Mouse (Mus musculus): Measurements from ENCODE around the gene Cyp1a1.
A peak's percentile ranks its signal among the peaks of the same experiment; 100 is the strongest.
"Not testable (repeated sequence)": the region's sequence is repeated elsewhere in the genome, so short reads cannot be mapped to it uniquely, and the experiment has no call there.

The Cyp1a1 gene

DNA sequence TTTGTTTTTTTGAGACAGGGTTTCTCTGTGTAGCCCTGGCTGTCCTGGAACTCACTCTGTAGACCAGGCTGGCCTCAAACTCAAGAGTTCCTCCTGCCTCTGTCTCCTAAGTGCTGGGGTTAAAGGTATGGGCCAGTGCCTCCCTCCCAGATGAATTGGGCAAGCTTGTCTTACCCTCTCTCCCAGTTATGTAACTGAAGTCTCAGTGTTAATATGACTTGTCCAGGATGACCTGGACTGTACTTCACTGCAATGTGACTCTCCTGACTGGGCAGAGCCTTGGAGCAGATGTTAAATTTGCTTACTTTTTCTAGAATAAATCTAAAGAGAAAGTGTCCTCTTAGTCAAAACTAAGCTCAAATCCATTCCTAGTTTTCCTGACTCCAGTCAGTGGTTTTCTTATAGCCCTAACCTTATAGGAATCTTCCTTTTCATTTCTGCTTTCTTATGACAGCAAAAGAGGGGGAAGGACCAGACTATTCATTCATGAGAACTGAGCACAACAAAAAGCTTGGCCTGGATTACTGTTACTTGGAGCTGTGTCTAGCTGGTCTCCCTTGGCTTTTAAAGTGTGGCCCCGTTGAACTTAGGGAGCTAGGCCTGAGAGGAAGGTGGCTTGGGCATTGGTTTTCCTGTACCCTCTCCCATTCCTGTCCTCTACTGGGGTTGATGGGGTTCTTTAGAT is 10.9 kb downstream of the Cyp1a1 start:
- no peak for DNase-seq (ENCODE audit: low spot score in 2 of 2)

DNA sequence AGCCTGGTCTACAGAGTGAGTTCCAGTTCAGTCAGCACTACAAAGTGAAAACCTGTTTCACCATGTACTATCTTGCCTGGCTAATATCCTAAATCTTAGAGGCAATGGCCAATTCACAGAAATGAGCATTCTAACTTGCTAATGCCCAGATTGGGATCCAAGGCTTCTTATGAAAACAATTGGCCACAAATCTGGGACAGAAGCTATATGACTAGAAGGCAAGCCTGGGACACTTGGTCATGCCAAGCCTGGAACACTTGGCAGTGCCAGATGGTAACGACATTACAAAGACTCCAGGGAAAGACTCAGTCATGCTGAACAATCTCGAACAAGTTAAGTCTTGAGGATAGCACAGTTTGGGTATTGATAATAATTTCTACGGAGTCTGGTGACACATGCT is 18.8 kb downstream of the Cyp1a1 start:
- no peak for DNase-seq (ENCODE audit: low spot score in 2 of 2)

DNA sequence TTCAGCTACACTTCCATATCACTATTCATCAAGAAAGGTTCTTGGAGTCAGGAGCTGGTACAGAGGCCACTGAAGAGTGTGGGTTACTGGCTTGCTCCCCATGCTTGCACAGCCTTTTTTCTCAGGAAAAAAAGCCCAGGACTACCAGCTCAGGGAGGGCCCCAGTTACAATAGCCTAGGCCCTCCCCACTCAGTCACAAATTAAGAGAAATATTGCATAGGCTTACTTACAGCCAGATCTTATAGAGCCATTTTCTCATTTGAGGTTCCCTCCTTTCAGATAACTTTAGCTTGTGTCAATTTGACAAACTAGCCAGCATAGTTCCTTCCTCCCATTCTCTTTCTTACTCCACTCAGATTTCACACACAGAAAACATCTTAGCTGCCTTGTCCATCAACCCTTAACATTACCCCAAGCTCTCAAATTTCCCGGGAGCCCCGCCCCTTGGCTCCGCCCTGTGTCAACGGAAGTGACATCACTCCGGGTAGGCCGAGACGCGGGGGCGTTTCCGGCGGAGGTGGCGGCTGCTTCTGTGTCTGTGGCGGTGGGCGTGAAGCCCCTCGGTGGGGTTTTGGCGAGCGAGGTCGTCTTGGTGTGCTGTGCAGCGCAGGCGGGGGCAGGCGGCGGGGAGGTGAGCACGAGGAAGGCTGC is 20.5 kb downstream of the Cyp1a1 start, which contains the start of gene Edc3:
Edc3 (plus strand) TSS at position 473 of the 652 bp plus-strand sequence.
- peak; percentile 87 to 95 for DNase-seq (ENCODE audit: low spot score in 2 of 2)

DNA sequence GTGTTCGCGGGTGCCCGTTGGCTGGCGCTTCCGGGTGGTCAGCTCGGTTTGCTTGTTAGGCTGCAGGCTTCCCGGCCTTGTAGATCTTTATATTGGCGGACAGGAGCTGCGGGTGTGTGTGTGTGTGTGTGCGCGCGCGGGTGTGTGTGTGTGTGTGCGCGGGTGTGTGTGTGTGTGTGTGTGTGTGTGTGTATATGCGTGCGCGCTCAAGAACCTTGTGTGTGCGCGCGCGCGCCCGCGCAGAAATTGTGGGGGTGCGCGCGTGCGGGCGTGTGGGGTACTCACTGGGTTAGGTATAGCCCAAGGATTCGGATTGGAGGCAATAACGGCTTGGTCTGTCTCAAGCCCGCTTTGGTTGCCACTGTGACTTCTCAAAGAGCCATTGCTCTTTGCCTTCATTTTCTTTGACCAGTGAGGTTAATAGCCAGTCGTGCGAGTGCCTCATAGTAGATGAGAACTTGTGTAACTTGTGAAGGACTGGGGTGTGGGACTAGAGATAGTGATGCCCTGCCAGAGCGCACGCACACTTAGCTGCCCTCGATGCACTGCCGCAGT is 21.1 kb downstream of the Cyp1a1 start:
- DNase-seq (ENCODE audit: low spot score in 2 of 2) = no peak

DNA sequence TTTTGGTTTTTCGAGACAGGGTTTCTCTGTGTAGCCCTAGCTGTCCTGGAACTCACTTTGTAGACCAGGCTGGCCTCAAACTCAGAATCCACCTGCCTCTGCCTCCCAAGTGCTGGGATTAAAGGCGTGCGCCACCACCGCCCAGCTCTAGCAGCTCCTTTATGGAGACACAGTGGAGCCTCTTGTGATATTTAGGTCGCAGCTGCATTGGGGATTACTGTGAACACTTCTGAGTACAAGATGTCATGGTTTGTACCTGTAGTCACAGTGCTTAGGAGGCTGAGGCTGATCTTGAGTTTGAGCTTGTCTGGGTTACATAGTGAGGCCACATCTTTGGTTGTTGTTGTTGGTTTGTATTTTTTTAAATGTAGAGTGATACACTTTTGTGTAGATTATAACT is 22.5 kb downstream of the Cyp1a1 start:
- DNase-seq (ENCODE audit: low spot score in 2 of 2) = not testable (repeated sequence)

DNA sequence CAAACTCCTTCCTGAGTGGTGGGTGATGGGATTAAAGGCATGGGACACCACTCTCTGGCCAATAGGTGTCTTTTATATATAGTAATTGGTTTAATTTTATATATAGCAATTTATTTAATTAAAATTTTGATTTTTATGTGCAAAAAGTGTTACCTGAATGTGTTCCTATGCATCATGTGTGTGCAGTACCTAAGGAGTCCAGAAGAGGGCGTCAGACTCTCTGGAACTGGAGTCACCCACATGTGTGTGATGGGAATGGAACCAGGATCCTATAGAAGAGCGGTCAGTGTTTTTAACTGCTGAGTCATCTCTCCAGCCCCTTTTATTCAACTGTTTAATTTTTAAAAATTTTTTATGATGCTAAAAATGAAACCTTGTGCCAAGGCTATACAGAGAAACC is 24.5 kb downstream of the Cyp1a1 start:
- DNase-seq (ENCODE audit: low spot score in 2 of 2) = no peak

DNA sequence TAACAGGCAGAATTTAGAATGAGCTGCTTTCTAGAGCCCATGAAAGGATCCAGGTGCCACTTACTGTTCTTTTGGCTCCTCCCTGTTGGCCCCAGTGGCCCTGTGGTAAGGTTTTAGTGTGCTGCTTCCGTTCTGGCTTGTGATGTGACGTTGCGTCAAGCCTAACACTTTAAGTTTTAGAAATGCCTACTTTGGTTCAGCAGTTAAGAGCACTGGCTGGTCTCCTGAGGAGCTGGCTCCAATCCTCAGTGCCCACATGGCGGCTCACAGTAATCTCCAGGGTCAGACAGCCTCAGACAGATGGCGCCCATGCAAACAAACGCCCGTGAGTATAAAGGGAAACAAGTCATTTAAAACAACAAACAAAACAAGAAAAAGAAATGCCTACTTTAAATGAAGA is 30.7 kb downstream of the Cyp1a1 start:
- no peak for DNase-seq (ENCODE audit: low spot score in 2 of 2)

DNA sequence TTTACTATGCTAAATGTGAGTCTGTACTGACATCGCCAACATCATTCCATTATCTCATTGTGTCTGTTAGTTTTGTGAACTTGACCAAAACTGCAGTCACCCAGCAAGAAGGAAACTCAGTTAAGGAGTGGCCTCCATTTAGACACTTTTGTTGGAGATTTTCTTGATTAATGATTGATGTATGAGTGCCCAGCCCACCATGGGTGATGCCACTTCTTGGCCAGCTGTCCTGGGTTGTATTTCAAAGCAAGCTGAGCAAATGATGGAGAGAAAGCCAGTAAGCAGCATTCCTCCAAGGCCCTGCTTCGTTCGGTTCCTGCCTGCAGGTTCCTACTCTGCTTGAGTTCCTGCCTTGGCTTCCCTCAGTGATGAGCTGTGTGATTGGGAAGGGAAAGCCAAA is 33.0 kb downstream of the Cyp1a1 start:
- no peak for DNase-seq (ENCODE audit: low spot score in 2 of 2)

DNA sequence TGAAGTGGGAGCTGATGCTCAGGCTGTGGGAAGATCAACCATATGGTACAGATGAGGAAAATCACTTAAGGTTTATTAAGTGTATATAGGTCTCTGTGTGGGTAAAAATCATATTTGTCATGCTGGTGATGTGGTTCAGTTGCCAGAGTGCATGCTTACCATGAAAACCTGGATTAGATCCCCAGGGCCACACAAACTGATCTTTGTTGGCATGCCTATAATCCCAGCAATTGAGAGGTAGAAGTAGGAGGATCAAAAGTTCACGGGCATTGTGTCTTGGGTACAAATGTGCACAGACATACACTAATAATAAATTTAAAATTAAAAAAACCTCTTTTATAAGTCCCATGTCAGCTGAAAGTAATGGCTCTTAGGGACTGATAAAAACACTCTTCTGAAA is 34.6 kb downstream of the Cyp1a1 start:
- no peak for DNase-seq (ENCODE audit: low spot score in 2 of 2)

DNA sequence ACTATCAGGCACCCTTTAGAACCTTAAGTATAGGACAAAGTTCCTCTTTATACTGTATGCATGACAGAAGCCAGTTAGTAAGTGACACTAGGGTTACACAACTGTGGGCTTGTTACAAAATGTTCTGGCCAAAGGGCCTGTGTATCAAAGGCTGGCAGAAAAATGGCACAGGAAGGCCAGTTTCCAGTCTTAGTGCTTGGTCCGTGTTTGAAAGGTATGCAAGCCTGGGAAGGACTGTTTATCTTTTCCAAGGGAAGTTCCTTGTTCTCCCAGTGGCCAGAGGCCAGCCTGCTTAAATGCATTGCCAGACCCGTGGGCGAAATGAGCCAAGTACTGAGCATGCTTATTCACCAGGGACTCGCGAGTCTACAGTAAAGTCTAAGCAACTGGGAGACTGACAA is 35.6 kb downstream of the Cyp1a1 start:
- DNase-seq (ENCODE audit: low spot score in 2 of 2) = peak in 1 of 2 experiments; percentile 32

DNA sequence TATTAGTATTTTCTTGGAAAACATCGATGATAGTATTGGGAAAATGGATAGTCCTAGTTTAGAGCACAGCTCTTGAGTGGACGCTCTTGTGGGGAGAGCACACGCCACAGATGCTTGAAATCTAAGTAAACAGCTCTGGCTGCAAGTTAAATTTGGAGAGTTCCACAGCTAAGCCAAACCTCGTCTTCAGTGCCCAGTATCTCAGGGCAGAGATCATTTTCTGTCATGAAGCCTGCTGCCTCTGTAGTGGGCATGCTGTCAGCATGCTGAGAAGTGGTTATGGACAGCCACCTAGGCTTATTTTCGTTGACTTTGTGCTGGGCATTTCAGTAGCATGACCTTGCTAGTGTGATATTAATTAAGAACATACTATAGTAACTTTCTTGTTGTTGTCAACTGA is 36.1 kb downstream of the Cyp1a1 start:
- DNase-seq (ENCODE audit: low spot score in 2 of 2) = no peak

DNA sequence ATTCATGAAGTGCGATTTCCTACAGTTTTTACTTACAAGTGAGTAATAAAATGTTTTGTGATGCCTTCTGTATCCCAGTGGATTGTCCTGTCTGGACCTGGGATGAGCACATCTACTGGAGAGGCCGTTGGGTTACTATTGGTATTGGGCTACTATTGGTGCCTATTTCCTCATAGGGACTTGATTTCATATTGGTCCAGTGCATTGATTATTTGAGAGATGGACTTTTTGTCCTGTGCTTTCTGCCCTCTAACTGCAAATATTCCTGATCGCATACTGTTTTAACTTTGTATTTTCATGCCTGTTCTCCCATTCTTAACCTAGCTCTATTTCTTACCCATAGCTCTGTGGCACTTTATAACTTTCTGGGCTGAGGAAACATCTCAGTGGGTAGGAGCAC is 37.0 kb downstream of the Cyp1a1 start:
- DNase-seq (ENCODE audit: low spot score in 2 of 2) = no peak

DNA sequence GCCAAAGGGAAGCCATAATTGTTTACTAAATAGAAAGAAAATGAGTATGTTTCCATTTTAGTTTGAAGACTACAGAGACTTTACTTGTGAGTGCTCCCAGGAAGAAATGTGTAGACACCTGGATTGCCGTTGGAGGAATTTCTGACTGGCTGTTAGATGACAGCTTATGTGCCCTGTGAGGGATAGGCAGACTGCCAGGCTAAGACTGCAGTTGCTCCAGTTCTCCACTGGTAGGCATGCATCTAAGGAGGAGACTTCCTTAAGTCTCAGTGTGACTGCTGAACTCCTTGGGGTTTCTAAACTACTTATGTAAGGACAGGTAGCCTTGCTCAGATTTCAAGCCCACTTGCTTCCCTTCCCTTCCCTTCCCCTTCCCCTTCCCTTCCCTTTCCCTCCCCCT is 40.6 kb downstream of the Cyp1a1 start:
- DNase-seq (ENCODE audit: low spot score in 2 of 2) = no peak

DNA sequence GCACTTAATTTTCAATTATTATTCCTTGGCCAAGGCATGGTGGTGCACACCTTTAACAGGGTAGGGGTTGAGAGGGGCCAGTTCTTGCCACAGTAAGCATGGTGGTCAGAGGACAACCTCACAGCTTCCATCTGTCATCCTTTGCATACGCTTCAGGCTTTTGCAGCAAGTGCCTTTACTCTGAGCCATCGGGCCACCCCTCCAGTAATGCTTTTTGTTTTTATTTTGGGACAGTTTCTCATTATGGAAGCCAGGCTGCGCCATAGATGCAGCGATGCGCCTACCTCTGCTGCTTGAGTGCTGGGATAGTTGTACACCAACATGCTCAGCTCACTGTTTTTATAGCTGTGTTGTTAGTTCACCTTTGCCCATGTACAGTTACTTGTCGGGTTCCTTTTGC is 45.9 kb downstream of the Cyp1a1 start:
- DNase-seq (ENCODE audit: low spot score in 2 of 2) = no peak

DNA sequence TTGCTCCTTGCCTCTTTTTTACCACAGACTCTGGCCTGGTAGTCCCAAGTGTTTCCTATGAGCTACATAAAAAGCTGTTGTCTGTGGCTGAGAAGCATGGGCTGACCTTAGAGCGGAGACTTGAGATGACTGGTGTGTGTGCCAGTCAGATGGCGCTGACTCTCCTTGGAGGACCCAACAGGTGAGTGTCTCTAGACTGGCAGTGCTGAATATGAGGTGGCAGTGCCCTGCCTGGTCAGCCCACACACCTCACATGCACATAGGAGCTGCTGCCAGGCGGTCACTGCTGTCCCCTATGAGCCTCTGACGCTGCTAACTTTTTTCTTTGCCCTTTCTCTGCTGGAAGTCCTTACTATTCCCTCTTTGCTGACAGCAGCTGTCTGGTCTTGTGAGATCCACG is 52.1 kb downstream of the Cyp1a1 start:
- DNase-seq (ENCODE audit: low spot score in 2 of 2) = no peak

DNA sequence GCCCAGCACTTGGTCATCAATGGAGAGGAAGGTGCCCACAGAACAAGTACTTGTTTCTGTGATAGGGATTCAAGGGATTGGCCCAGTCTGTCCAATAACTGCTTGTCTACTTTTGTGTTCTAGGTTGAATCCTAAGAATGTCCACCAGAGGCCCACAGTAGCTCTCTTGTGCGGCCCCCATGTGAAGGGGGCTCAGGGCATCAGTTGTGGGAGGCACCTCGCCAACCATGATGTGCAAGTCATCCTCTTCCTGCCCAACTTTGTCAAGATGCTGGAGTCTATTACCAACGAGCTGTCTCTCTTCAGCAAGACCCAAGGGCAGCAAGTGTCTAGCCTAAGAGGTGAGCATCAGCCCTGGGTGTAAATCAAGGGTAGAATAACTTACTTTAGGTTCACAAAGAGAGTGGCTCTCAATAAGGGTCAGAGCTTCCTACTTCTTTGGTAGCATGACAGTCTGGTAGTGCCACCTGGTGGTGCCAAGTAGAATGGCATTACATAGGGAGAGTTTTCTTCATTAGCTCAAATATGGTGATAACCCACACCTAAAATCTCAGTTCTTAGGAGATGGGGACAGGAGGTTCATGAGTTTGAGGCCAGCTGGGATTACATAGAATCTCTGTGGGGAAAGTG is 56.8 kb downstream of the Cyp1a1 start:
- no peak for DNase-seq (ENCODE audit: low spot score in 2 of 2)

DNA sequence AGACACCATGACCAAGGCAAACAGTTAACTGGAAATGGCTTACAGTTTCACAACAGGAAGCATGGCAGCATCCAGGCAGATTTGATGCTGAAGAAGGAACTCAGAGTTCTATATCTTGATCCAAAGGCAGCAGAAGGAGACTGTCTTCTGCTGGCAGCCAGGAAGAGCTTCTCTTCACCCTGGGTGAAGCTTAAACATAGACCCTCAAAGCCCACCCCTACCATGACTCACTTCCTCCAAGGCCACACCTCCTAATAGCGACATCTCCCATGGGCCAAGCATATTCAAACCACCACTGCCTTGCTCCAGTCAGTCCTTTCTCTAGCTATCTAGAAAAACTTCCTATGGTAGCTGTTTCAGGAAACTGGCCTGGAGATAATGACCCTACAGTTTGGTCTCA is 59.3 kb downstream of the Cyp1a1 start:
- DNase-seq (ENCODE audit: low spot score in 2 of 2) = no peak

DNA sequence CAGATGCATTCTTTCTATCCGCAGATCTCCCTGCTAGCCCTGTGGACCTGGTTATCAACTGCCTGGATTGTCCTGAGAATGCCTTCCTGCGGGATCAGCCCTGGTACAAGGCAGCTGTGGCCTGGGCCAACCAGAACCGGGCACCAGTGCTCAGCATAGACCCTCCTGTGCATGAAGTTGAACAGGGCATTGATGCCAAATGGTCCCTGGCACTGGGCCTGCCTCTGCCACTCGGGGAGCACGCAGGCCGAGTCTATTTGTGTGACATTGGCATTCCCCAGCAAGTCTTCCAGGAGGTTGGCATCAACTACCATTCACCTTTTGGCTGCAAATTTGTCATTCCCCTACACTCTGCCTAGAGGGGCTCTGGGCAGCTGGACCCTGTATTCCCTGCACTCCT is 60.4 kb downstream of the Cyp1a1 start:
- DNase-seq (ENCODE audit: low spot score in 2 of 2) = no peak

DNA sequence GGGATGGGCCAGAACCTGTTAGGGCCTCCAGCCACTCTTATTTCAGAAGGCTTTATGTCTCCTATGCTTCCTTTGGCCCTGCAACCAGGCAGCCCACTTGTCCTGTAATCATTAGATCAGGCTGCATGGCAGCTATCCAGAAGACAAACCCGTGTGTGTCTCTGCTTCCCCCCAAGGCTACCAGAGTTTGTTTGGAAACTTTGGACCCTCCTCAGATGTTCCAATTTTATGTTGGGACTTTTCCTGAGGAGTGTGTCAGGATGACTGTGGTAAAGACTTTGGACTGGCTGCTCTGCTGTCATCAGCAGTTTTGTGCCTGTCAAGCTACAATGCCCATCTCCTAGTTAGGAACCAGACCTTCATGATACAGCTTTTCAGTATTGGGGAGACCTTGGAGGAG is 61.1 kb downstream of the Cyp1a1 start:
- no peak for DNase-seq (ENCODE audit: low spot score in 2 of 2)

DNA sequence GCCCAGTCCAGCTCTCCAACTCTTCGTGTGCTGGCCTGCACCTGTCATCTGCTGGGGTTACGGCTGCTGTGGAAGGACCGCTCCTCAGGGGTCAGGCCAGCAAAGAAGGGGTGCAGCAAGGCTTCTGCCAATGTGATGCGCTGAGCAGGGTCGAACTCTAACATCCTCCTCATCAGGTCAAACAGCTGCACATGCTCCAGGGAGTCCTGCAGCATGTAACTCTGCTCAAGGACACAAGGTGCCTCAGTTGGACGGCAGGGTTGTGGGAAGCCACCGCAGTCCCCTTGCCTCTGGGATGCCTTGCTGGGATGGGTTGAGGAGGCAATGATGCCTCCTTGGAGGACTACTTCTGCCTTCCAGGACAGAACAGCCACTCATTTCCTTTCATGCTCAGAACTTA is 63.2 kb downstream of the Cyp1a1 start:
- DNase-seq (ENCODE audit: low spot score in 2 of 2) = no peak
